Mouse (Mus musculus): ENCODE results near the gene Sec14l1. TPM values are rescaled to one million over a fixed set of nuclear protein-coding genes. Genes with fewer than 3 reads are reported as not detected.
"Not testable (repeated sequence)": the region's sequence is repeated elsewhere in the genome, so short reads cannot be mapped to it uniquely, and the experiment has no call there.

The Sec14l1 gene
- total RNA-seq, 2 experiments from 2014 or later: 198 to 229 TPM

- no peak for DNase-seq (ENCODE audit: extremely low spot score in 1 of 2, low spot score in 2 of 2)
- intact Hi-C loops (cut with DNase I): loop anchor here (2.0 to 5.0 kb wide), 2 partner anchors 58 to 95 kb away; no protein-coding TSS in a partner anchor
- H3K27ac ChIP-seq: peak overlapping the region; percentile 76
- no peak overlapping the region for H3K4me3 ChIP-seq
- TF ChIP-seq CTCF (IDR thresholded peaks at IDR 0.05): no peak
These were observed 35.2 kb upstream of the Sec14l1 start for GRCm38 (mm10) chr11:117079651-117080190.

GRCm38 (mm10) chr11:117080209-117080608 lies 34.8 kb upstream of the Sec14l1 start:
- intact Hi-C loops (cut with DNase I): loop anchor here (2.0 to 5.0 kb wide), 2 partner anchors 57 to 95 kb away; no protein-coding TSS in a partner anchor

GRCm38 (mm10) chr11:117081165-117082064 lies 33.6 kb upstream of the Sec14l1 start:
- H3K27ac ChIP-seq: peak overlapping the region; percentile 76
- TF ChIP-seq CTCF (IDR thresholded peaks at IDR 0.05): peak; percentile 98
- intact Hi-C loops (cut with DNase I): loop anchor here (1.0 to 5.0 kb wide), 4 partner anchors 20 to 93 kb away; partner anchors contain the start of gene Sec14l1
- peak; percentile 69 to 75 for DNase-seq (ENCODE audit: extremely low spot score in 1 of 2, low spot score in 2 of 2)
- no peak overlapping the region for H3K4me3 ChIP-seq

More at GRCm38 (mm10) chr11:117080209-117080608, 34.8 kb upstream of the Sec14l1 start:
- no peak for TF ChIP-seq CTCF (IDR thresholded peaks at IDR 0.05)
- DNase-seq (ENCODE audit: extremely low spot score in 1 of 2, low spot score in 2 of 2): peak in 1 of 2 experiments; percentile 65
- Histone ChIP-seq H3K4me3 (no peak overlapping the region), H3K27ac (peak overlapping the region; percentile 76)

DNA sequence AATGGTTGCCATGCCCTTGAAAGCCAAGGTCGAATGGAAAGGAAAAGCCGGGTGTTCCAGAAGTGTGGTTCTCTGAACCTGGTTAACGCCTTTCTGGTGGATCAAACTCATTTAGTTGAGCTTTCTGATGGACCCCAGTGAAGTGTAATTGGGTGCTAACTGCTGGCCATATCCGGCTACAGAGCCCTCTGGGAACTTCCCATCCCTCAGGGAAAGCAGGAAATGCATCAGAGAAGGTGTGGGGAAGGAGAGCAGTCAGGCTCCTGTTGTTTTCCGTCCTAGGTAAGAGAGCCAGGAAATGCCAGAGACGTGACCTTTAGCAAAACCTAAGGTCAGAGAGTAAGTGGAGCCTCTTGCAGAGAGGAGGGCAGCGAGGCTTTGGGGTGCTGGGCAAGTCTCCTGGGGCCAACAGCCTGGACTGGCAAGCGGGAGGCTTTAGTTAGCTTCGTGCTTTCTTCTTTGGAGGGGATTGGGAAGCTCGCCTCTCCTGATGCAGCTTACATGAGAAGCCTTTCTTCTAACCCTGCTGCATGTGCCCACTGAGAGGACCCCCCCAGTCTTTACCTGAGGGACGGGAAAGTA lies 32.5 kb upstream of the Sec14l1 start:
- Histone ChIP-seq H3K4me3 (no peak overlapping the region), H3K27ac (peak overlapping the region; percentile 76)
- intact Hi-C loops (cut with DNase I): loop anchor here (5.0 kb wide), 1 partner anchor 55 kb away; no protein-coding TSS in a partner anchor
- DNase-seq (ENCODE audit: extremely low spot score in 1 of 2, low spot score in 2 of 2): no peak
- TF ChIP-seq CTCF (IDR thresholded peaks at IDR 0.05): no peak

DNA sequence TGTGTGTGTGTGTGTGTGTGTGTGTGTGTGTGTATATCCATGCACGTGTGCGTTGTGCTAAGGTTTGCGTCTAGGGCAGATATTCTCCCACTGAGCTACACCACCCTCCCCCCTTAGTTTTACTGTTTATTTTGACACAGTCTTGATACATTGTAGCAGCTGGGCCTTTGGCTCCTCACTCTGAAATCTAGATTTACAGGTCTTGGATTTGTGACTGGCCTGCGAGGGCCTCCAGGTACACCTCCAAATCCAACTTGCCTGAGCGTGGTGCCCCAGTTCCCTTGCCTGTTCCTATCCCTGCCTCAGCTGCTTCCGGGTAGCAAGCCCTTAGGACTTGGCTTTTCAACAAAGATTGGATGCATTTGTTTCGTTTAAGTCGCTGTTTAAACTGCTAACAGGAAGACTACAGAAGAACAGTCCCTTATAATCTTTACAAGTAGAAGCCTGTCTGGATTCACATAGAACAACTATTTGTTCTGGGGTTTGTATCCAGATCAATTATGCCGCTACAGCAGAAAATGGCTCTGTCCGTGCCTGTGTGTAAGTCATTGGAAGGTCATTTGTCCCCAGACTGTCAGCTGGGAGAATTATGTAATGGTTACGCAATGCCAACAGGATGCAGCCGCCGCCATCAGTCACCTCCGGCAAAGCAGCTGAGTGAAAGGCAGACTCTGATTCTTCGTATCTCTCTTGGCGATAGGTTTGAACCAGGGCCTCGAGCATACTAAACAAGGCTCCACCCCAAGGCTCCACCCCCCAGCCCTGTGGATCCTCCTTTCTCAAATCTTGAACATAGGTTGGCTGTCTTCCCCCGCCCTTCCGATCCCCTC lies 31.7 kb upstream of the Sec14l1 start:
- TF ChIP-seq CTCF (IDR thresholded peaks at IDR 0.05): no peak
- no peak for DNase-seq (ENCODE audit: extremely low spot score in 1 of 2, low spot score in 2 of 2)
- peak overlapping the region; percentile 61 for H3K27ac ChIP-seq
- no peak overlapping the region for H3K4me3 ChIP-seq
- intact Hi-C loops (cut with DNase I): loop anchor here (5.0 kb wide), 1 partner anchor 54 kb away; no protein-coding TSS in a partner anchor

- DNase-seq (ENCODE audit: extremely low spot score in 1 of 2, low spot score in 2 of 2); H3K4me3 ChIP-seq; H3K27ac ChIP-seq: not testable (repeated sequence)
- intact Hi-C loops (cut with DNase I): loop anchor here (5.0 kb wide), 1 partner anchor 53 kb away; no protein-coding TSS in a partner anchor
These were observed 31.1 kb upstream of the Sec14l1 start for GRCm38 (mm10) chr11:117083882-117084260.

- Histone ChIP-seq H3K4me3 (no peak overlapping the region), H3K27ac (0 out of 2 replicates have a peak overlapping the region, but pooled peaks have one; percentile 28)
- intact Hi-C loops (cut with DNase I): no loop called here
- DNase-seq (ENCODE audit: extremely low spot score in 1 of 2, low spot score in 2 of 2): no peak
- TF ChIP-seq CTCF (IDR thresholded peaks at IDR 0.05): no peak
These were observed 28.8 kb upstream of the Sec14l1 start for GRCm38 (mm10) chr11:117086215-117086614.

GRCm38 (mm10) chr11:117087036-117087799 lies 27.8 kb upstream of the Sec14l1 start:
- intact Hi-C loops (cut with DNase I): no loop called here
- DNase-seq (ENCODE audit: extremely low spot score in 1 of 2, low spot score in 2 of 2): no peak
- Histone ChIP-seq H3K4me3 (no peak overlapping the region), H3K27ac (no peak overlapping the region; the same call in 1 of the 2 replicates)
- TF ChIP-seq CTCF (IDR thresholded peaks at IDR 0.05): no peak

DNA sequence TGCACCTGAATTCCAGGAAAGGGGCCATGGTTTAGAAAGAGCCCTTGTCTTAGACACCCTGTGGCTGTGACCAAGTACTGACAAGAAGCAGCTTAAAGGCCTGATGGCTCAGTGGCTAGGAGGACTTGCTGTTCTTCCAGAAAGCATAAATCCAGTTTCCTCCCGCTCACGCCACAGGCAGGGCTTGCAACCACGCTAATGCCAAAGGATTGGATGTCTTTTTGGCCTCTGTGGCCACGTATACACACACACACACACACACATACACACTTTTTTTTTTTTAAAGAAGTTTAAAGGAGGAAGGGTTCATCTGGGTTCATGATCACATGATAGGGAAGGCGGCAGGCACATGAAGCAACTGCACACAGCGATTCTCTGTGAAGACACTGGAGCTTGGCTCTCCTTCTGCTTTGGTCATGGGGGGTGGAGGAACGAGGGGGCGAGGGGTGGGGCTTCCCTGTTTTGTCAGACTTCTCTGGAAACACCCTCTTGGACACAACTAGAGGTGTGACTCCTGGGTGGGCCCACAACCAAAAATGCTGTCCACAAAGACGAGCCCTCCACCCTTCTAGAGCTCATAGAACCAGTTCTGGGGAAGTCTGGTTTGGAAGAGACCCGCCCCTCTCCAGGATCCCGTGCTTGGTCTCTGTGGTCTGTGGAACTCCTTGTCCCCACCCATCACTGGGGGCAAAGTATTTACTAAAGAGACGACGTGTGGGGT lies 26.5 kb upstream of the Sec14l1 start:
- DNase-seq (ENCODE audit: extremely low spot score in 1 of 2, low spot score in 2 of 2): no peak
- TF ChIP-seq CTCF (IDR thresholded peaks at IDR 0.05): no peak
- H3K4me3 ChIP-seq: no peak overlapping the region
- H3K27ac ChIP-seq: no peak overlapping the region
- intact Hi-C loops (cut with DNase I): no loop called here

Measured in left cerebral cortex, adult 2 months (tissue).